Mouse (Mus musculus) lung, embryonic 14.5 days (tissue): ENCODE measurements around the gene Pdf. TPM values are rescaled to one million over a fixed set of nuclear protein-coding genes. Genes with fewer than 3 reads are reported as not detected.
"Not testable (repeated sequence)": the region's sequence is repeated elsewhere in the genome, so short reads cannot be mapped to it uniquely, and the experiment has no call there.

Source experiments
- ATAC-seq: fragments of 200-750 bp; cut with Nextera tagmentation; 2 replicates; pipeline ENCODE4 v1.8.0; 2017; ENCODE audit warnings: mild to moderate bottlenecking, moderate TSS enrichment, moderate library complexity; ENCODE audit not compliant: insufficient read depth
- DNase-seq: peaks from one replicate; pipeline ENCODE4 v3.0.0-alpha.2; 2015
- H3K27ac ChIP-seq: fragments of 300-500 bp; sonication (generic); 2 replicates; pipeline ENCODE4 v1.5.1; 2014; ENCODE audit warnings: low read depth, mild to moderate bottlenecking, moderate library complexity
- H3K27me3 ChIP-seq: fragments of 300-500 bp; sonication (generic); 2 replicates; pipeline ENCODE4 v1.6.1; 2014; ENCODE audit warnings: low read length, control low read depth; ENCODE audit not compliant: insufficient read depth
- H3K36me3 ChIP-seq: fragments of 300-500 bp; sonication (generic); 2 replicates; pipeline ENCODE4 v1.6.1; 2014; ENCODE audit warnings: control low read depth; ENCODE audit not compliant: insufficient read depth
- H3K4me1 ChIP-seq: fragments of 300-500 bp; sonication (generic); 2 replicates; pipeline ENCODE4 v1.6.1; 2014; ENCODE audit warnings: antibody characterized with exemption, control low read depth; ENCODE audit not compliant: insufficient read depth
- H3K4me2 ChIP-seq: fragments of 300-500 bp; sonication (generic); 2 replicates; pipeline ENCODE4 v1.6.1; 2014; ENCODE audit warnings: mild to moderate bottlenecking
- H3K4me3 ChIP-seq: fragments of 300-500 bp; sonication (generic); 2 replicates; pipeline ENCODE4 v1.5.1; 2014; ENCODE audit warnings: low read depth, low read length
- H3K9ac ChIP-seq: fragments of 300-500 bp; sonication (generic); 2 replicates; pipeline ENCODE4 v1.6.1; 2014
- H3K9me3 ChIP-seq: fragments of 300-500 bp; sonication (generic); 2 replicates; pipeline ENCODE4 v1.6.1; 2016; ENCODE audit warnings: low read depth, low read length, control low read depth
- CTCF ChIP-seq: IDR thresholded peaks from 2 replicates; pipeline ENCODE4 v1.5.1; 2016; ENCODE audit warnings: antibody characterized with exemption, low read depth
- whole genome bisulfite sequencing: fragments of 180-500 bp; shearing (Covaris S2); extraction: QIAGEN DNeasy Blood & Tissue Kit; methylation state at CpG from one replicate; pipeline ENCODE4 v1.1.7; 2014; 5-methylcytosine and 5-hydroxymethylcytosine counted together
- polyA plus RNA-seq: library from polyadenylated mRNA; unstranded; fragments of >200 nt; fragmentation: Nextera tagmentation; extraction: Ambion mirVana; gene quantifications from 2 replicates; pipeline ENCODE4 v1.2.1, GENCODE M21; 2014

Pdf gene
- polyA plus RNA-seq, 1 experiment from 2014 or later: 45.6 TPM

- no peak for TF ChIP-seq CTCF
- WGBS: 83% methylated on average over 3 of the region's 3 CpGs
Observed at GRCm38 (mm10) chr8:107035641-107036040, 12.8 kb downstream of the Pdf start.

DNA sequence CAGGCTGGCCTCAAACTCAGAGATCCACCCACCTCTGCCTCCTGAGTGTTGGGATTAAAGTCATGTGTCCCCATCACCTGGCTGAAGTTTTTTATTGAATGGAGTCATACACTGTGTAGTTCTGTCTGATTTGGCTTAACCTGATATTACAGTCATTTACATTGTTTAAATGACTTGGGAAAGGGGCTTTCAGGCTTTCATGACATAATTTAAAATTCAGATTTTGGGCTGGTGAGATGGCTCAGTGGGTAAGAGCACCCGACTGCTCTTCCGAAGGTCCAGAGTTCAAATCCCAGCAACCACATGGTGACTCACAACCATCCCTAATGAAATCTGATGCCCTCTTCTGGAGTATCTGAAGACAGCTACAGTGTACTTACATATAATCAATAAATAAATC is 14.8 kb downstream of the Pdf start:
- not testable (repeated sequence) for H3K9me3 ChIP-seq, H3K27ac ChIP-seq, H3K9ac ChIP-seq, H3K27me3 ChIP-seq, H3K4me3 ChIP-seq, ATAC-seq, DNase-seq, H3K4me2 ChIP-seq, H3K4me1 ChIP-seq
- peaks cover 16% of the 10 kb centered on the region for H3K36me3 ChIP-seq
- 93% methylated on average over 2 of the region's 2 CpGs for WGBS

More at GRCm38 (mm10) chr8:107035641-107036040, 12.8 kb downstream of the Pdf start:
- no peak for ATAC-seq
- Histone ChIP-seq H3K9me3 (no peaks in the 10 kb centered on the region), H3K4me3 (no peak overlapping the region), H3K9ac (no peak overlapping the region), H3K4me2 (no peak overlapping the region), H3K4me1 (peaks cover 5% of the 10 kb centered on the region; the same call in 1 of the 2 replicates), H3K27ac (no peak overlapping the region), H3K36me3 (peaks cover 35% of the 10 kb centered on the region), H3K27me3 (no peaks in the 10 kb centered on the region)
- DNase-seq: no peak

- no peak for TF ChIP-seq CTCF
- peak; percentile 18; the same call in 1 of the 2 replicates for ATAC-seq
- H3K27ac ChIP-seq: peak overlapping the region; percentile 82
- H3K27me3 ChIP-seq: no peaks in the 10 kb centered on the region
- peak; percentile 45 for DNase-seq
- peak overlapping the region; percentile 87 for H3K9ac ChIP-seq
- H3K4me3 ChIP-seq: peak overlapping the region; percentile 98
- no peaks in the 10 kb centered on the region for H3K9me3 ChIP-seq
- under 1% methylated on average over 40 of the region's 40 CpGs for WGBS
- peak overlapping the region; percentile 78 for H3K4me2 ChIP-seq
- peaks cover 5% of the 10 kb centered on the region; the same call in 1 of the 2 replicates for H3K4me1 ChIP-seq
- H3K36me3 ChIP-seq: peaks cover 6% of the 10 kb centered on the region; the same call in 1 of the 2 replicates
Observed at GRCm38 (mm10) chr8:107031577-107032090, 16.8 kb downstream of the Pdf start.

DNA sequence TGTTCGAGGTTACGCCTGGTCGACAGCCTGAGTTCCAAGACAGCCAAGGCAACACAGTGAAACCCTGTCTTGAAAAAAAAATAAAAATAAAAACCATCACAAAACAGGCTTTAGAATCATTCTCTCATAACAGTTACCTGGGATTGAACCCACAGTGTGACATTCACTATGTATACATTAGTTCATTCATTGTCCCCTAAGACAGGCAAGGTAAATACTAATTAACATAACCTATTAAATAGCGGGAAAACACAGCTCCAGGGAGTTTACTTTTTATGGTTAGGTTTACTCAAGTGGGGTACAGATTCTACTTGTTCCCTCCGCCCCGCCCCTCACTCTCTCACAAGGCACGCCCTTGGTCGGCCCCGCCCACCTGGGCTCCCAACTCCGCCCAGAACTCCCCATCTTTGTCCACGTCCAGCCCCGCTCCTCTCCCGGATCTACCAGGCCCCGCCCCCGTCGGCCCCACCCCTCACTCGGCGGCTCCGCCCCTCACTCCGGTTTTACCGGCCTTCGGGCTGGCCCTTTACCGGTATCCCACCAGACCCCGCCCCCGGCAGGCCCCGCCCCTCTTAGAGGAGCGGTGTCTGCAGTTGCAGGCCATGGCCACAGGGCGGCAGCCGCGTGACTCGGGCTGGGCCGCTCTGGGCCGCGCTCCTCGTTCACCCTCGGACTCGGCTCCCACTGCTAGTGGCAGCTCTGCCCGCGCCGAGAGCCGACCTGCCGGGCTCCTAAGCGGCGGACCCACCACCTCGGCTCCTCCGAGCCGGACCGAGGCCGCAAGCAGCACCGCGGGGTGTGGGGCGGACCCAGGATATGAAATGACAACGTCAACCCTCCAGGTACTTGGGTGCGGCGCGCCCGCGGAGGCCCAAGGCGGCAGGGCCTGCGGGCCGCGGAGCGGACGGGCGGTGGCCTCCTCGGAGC is 17.5 kb downstream of the Pdf start, which contains the start of gene Vps4a:
Vps4a (plus strand) TSS at position 573 of the 927 bp plus-strand sequence.
- Histone ChIP-seq H3K9me3 (no peaks in the 10 kb centered on the region), H3K4me3 (peak within 1 kb of the TSS; percentile 98), H3K36me3 (no peaks in the 10 kb centered on the region), H3K9ac (peak within 1 kb of the TSS; percentile 87), H3K4me1 (peaks cover 5% of the 10 kb centered on the region; the same call in 1 of the 2 replicates), H3K4me2 (peak within 1 kb of the TSS; percentile 78), H3K27ac (peak within 1 kb of the TSS; percentile 82), H3K27me3 (no peaks in the 10 kb centered on the region)
- peak; percentile 96 for DNase-seq
- WGBS: 4% methylated on average over 66 of the region's 66 CpGs
- TF ChIP-seq CTCF: peak; percentile 81
- ATAC-seq: peak; percentile 97

GRCm38 (mm10) chr8:107030058-107030457 is 18.4 kb downstream of the Pdf start:
- H3K4me2 ChIP-seq: no peak overlapping the region
- H3K36me3 ChIP-seq: no peaks in the 10 kb centered on the region
- no peaks in the 10 kb centered on the region for H3K27me3 ChIP-seq
- H3K4me3 ChIP-seq: no peak overlapping the region
- H3K9me3 ChIP-seq: no peaks in the 10 kb centered on the region
- DNase-seq (no peak), ATAC-seq (no peak)
- H3K9ac ChIP-seq: no peak overlapping the region
- TF ChIP-seq CTCF: no peak
- no peak overlapping the region for H3K27ac ChIP-seq
- H3K4me1 ChIP-seq: peaks cover 5% of the 10 kb centered on the region; the same call in 1 of the 2 replicates
- 64% methylated on average over 5 of the region's 5 CpGs for WGBS

DNA sequence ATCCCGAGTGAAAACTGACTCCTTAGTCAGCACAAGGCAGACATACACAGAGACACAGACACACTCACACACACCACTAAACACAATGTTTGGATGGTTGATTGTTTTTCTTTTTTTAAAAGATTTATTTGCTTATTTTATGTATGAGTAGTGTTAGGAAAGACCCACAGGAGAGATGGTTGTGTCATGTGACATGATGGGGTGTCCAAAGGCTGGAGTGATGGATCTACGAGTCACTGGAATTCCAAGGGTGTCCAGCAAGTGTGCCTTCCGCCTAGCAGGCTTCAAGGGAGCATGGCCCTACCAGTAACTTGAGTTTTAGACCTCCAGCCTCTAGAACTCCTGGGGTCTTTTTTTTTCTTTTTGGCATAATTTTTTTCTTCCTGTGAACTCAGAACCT is 19.1 kb downstream of the Pdf start:
- WGBS: 52% methylated on average over 3 of the region's 3 CpGs
- Histone ChIP-seq H3K9ac (no peak overlapping the region), H3K4me1 (peaks cover 5% of the 10 kb centered on the region; the same call in 1 of the 2 replicates), H3K27me3 (no peaks in the 10 kb centered on the region), H3K36me3 (no peaks in the 10 kb centered on the region), H3K4me2 (no peak overlapping the region), H3K27ac (no peak overlapping the region), H3K9me3 (no peaks in the 10 kb centered on the region), H3K4me3 (no peak overlapping the region)
- TF ChIP-seq CTCF: no peak
- DNase-seq: no peak
- no peak for ATAC-seq

- DNase-seq (no peak), ATAC-seq (no peak)
- no peaks in the 10 kb centered on the region for H3K9me3 ChIP-seq
- H3K27ac ChIP-seq: no peak overlapping the region
- 87% methylated on average over 8 of the region's 8 CpGs for WGBS
- no peaks in the 10 kb centered on the region for H3K4me1 ChIP-seq
- TF ChIP-seq CTCF: no peak
- no peak overlapping the region for H3K9ac ChIP-seq
- no peaks in the 10 kb centered on the region for H3K36me3 ChIP-seq
- no peak overlapping the region for H3K4me3 ChIP-seq
- H3K4me2 ChIP-seq: no peak overlapping the region
- H3K27me3 ChIP-seq: no peaks in the 10 kb centered on the region
Observed at GRCm38 (mm10) chr8:107023479-107023878, 24.9 kb downstream of the Pdf start.
